Mouse (Mus musculus) adrenal gland (tissue): ENCODE results near the gene Lct.
"Not testable (repeated sequence)": the region's sequence is repeated elsewhere in the genome, so short reads cannot be mapped to it uniquely, and the experiment has no call there.

Source experiments
- intact Hi-C: fragments of 180-260 bp; cut with DNase I; formaldehyde crosslinking; loops from one replicate; pipeline ENCODE4 v1.15.1; 2025
- long read RNA-seq, 2 experiments: library from polyadenylated mRNA; unstranded; transcript quantifications; one replicate each; pipeline ENCODE4 v2.0.0; 2020; ENCODE audit warnings: borderline replicate concordance in 1 of 2; ENCODE audit not compliant: insufficient replicate concordance in 1 of 2

Gene Lct
- long read RNA-seq, experiment 1: 0 reads
- long read RNA-seq, experiment 2: 0 reads

DNA sequence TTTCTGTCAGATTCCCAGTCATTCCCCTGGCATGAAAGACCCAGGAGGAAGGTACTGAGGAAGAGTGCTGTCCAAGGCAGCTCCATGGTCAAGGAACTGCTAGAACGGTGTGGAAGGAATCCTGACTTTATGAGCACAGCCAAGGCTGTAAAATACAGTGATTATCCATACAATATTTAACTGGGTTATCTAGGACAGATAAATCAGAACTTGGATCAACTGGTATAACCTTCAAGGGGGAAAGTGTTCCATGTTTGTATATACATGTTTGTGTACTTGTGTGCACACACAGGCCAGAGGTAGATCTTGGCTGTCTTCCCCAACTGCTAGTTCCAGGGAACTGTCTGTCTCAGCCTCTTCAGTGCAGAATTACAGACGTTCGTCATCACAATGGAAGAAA, at the start of gene Lct:
Gene Lct, minus strand, starts transcription at position 101 of the 400 bp plus-strand sequence.
- intact Hi-C loops: no loop called here

DNA sequence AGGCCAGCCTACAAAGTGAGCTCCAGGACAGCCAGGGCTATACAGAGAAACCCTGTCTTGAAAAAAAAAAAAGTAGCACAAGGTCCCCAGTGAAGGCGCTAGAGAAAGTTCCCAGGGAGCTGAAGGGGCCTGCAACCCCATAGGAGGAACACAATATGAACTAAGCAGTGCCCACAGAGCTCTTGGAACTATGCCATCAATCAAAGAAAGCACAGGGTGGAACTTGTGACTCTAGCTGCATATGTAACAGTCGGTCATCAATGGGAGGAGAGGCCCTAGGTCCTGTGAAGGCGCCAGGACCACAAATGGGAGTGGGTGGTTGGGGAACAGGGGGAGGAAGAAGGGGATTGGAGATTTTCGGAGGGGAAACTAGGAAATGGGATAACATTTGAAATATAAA, 48.7 kb upstream of the Lct start:
- intact Hi-C loops: no loop called here

DNA sequence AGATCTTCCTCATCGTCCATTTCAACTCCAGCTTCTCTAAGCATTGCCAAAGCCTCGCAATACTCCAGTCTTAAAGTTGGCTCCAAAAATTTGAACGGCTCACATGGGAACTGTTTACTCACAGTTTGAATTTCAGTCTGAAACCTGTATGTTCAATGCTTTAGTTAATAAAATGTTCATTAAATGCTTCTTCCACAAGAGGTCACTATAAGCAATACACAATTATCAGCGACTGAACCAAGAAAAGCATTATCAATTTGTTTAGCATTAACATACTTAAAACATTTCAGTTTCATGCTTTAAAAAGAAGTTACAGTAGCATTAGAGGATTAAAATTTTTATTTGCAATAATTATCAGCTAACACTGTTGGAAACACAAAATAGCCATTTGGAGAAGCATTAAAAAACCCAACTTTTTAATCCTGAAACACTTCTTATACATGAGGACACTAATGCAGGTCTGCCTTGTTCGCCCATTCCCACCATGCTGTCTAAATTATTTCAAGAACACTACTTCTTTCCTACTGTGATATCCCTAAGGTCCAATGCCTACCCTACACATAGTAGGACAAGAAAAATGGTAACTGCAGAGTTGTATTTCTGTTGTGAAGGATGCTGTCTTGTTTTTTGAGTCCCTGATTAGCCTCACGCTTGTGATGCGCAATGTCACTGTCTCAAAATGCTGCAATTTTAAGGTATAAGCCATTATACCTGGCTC, 44.2 kb upstream of the Lct start:
- intact Hi-C loops: loop anchor here (5.0 kb wide), 2 partner anchors 220 to 450 kb away; partner anchors contain the start of gene Cxcr4

DNA sequence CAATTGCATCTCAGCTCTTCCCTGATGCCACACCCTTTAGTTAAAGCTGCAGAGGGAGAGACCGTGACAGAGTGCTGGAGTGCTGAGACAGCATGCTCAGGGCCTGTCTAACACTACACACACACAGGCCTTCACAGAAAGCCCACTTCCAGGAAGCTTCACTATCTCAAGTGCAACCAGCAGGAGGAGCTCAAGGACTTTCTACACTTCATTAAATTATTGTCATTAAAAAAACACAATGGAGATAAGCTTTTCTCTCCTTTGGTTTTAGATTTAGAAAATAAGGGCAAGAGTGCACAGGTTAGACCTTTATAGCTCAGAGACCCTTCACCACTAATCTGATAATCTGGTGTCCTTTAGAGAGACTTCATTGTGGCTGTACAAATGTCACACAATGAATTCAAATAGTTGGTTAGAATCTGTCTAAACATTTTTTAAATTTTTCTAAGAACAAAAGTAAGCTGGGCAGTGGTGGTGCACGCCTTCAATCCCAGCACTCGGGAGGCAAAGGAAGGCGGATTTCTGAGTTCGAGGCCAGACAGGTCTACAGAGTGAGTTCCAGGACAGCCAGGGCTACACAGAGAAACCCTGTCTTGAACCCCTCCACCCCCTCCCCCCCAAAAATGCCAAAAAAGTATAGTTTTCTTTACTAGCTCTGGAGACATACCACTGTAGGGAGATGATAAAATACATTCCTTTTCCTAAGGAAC, 40.8 kb upstream of the Lct start:
- intact Hi-C loops: loop anchor here (1.0 kb wide), 1 partner anchor 463 kb away; no protein-coding TSS in a partner anchor

GRCm38 (mm10) chr1:128360601-128361000, 32.5 kb upstream of the Lct start:
- intact Hi-C loops: no loop called here

GRCm38 (mm10) chr1:128359554-128360376, 31.6 kb upstream of the Lct start, which contains the start of gene Mcm6:
Mcm6 (minus strand) TSS chr1:128359664.
- intact Hi-C loops: no loop called here

DNA sequence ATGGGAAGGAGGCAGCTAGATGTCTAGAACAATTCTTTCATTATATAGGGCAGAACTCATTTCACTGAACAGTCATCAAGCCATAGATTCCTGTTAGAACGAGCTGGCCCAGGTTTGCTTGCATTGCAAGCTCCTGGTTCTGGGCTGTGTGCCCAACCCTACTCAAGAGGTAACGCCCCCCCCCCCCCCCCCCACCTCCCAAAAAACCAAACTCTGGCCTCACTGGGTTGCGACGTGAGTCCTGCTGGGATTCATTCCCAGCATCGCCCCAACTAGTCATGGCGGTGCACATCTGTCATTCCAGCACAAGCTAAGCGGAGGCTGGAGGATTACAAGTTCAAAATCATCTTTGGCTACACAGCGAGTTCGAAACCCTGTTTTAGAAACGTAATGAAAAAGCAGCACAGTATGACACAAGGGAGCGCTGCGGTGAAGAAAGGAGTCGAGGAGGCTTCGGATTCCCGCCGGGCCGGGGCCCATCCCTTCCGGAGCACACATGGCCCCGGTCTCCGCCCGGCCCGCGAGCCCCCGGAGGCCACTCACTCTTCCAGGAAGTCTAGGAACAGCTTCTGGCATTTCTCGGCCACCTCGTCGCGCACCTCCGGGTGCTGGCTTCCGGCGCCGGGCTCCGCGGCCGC, 30.9 kb upstream of the Lct start:
- intact Hi-C loops: no loop called here

DNA sequence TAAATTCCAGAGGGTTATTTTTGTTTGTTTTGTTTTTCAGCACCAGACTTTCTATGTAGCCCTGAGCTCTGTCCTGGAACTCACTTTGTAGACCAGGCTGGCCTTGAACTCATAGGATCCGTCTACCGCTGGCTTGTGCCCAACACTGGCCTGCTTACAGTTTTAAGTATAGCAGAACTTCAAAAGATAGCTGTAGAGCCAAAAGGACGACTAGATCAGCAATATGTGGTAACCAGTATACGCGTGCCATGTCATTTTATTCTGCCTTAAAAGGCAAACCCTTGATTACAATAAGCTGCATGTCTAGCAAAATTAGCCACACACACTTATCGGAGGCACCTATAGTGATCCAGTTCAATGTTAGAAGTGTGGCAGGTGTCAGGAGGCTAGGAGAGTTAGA, 30.2 kb upstream of the Lct start:
- intact Hi-C loops: no loop called here

DNA sequence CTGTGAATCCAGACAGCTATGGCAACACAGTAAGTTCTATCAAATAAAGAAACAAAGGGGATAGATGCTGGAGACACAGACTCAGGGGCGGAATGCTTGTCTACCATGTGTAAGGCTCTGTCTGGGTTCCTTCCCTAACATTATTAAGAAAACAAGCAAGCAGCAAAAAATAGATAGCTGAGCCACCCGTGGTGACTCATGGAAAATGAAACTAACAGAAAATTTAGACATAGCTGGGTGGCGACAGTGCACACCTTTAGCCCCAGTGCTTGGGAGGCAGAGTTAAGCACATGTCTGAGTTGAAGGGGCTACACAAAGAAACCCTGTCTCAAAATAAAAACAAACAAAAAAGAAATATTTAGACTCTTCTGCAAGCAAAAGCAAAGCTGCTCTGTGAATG, 29.3 kb upstream of the Lct start:
- intact Hi-C loops: no loop called here

- intact Hi-C loops: no loop called here
Measured at GRCm38 (mm10) chr1:128353092-128353491, 25.0 kb upstream of the Lct start.

DNA sequence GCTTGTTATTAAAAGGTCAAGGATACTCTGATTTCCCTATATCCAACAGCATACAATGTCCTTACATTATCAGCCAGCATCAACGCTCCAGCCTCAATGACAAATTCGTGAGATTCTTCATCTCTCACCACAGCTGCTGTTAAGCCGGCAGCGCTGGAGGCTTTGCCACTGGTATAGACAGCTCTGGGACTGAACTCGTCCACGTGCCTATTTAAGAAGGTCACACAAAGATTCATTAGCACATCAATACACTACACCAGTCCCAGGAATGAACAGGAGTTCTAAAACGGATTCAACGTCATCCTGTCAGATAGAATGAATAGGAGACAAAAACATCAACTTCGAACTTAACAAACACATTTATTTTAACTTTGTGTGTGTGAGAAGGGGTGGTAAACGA, 16.1 kb upstream of the Lct start:
- intact Hi-C loops: no loop called here

- intact Hi-C loops: no loop called here
Measured at GRCm38 (mm10) chr1:128337708-128338320, 9.7 kb upstream of the Lct start.

- intact Hi-C loops: no loop called here
Measured at GRCm38 (mm10) chr1:128330313-128330712, 2.2 kb upstream of the Lct start.

DNA sequence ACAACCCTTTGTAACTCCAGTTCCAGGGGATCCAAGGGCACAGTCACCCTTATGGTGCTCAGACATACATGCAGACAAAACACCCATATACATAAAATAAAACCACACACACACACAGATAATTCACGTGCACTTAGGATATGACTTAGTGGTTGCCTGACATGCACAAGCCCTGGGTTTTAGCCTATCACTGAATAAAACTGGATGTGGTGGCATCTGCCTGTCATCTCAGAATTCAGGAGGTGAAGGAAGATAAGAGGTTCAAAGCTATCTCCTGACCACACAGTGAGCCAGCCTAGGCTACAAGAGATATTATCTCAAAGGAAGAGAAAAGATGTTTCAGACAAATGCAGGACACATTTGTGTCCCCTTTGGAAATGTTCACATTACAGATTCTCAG, 953 bp downstream of the Lct start:
- intact Hi-C loops: no loop called here

GRCm38 (mm10) chr1:128324776-128325175, 3.3 kb downstream of the Lct start:
- intact Hi-C loops: no loop called here

GRCm38 (mm10) chr1:128323026-128323643, 5.0 kb downstream of the Lct start:
- intact Hi-C loops: no loop called here

DNA sequence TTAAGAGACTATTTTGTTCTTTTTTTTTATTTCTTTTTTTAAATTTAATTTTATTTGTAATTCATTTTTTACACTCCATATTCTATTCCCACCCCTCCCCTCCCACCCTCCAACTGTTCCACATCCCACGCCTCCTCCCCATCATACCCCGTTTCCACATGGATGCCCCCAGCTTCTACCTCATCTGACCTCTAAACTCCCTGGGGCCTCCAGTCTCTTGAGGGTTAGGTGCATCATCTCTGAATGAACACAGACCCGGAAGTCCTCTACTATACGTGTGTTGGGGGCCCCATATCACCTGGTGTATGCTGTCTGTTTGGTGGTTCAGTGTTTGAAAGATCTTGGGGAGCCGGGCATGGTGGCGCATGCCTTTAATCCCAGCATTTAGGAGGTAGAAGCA, 8.9 kb downstream of the Lct start:
- intact Hi-C loops: not testable (repeated sequence)

DNA sequence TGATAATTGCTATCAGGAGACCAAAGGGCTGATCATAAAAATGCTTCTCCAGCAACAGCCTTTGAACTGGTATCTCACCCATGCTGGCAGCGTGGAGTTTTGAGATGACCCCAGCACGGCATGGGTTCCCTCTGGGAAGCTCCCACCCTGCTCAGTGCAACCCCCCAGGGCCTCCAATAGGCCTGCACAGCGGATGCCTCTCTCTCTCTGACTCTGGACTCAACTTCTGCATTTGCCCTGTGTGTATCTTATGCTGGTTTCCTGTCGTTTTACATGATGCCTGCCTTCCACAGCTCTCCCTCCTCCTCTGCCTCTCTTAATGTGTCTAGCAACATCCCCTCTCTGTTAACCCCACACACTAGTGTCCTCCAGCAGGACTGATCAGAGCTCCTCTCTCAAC, 13.5 kb downstream of the Lct start:
- intact Hi-C loops: no loop called here

DNA sequence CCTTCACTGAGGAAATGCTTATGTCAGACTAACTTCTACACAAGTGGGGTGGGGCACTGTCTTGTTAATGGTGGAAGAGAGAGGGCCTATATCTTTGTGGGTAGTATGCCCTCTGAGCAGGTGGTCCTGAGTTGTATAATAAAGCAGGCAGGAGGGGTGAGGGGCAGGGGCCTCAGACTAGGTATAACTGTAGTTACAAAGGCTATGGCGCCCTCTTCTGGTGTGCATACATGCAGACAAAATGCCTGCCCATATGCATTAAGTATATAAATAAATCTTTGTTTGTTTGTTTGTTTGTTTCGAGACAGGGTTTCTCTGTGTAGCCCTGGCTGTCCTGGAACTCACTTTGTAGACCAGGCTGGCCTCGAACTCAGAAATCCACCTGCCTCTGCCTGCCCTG, 19.1 kb downstream of the Lct start:
- intact Hi-C loops: no loop called here

DNA sequence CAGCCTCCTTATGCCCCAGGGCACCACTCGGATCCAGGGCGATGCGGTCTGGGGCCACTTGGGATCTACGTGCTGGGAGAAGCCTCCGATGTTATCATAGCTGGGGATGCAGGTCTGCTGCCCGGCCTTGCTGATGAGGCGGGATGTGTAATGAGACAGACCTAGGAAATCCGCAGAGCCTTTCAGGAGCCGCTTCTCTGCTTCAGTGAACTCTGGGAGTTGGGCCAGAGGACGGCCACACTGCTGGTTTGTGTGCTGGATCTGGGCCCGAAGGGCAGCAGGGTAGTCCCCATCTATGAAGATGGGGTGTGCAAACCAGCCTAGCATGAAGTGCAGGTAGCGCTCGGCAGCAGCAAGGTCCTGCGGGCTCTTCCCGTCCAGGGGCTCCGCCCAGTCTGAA, 24.2 kb downstream of the Lct start:
- intact Hi-C loops: no loop called here
